Mouse (Mus musculus): Measurements from ENCODE around the gene Man1a. TPM values are rescaled to one million over a fixed set of nuclear protein-coding genes. Genes with fewer than 3 reads are reported as not detected.

The Man1a gene
- polyA plus RNA-seq, 1 experiment from 2014 or later, result 5.8 TPM

- H3K36me3 ChIP-seq, result no peaks in the 10 kb centered on the region
- peaks cover 31% of the 10 kb centered on the region for H3K4me1 ChIP-seq (replicated peaks)
- peak; percentile 93 for ATAC-seq (ENCODE audit: insufficient number of reproducible peaks, insufficient read depth, low FRiP score, low TSS enrichment, low read depth)
- peak overlapping the region; percentile 75 for H3K9ac ChIP-seq (replicated peaks)
- peak overlapping the region; percentile 98 for H3K4me2 ChIP-seq
- H3K27me3 ChIP-seq, result no peaks in the 10 kb centered on the region
- no peak overlapping the region for H3K27ac ChIP-seq
- peak overlapping the region; percentile 78 for H3K4me3 ChIP-seq (replicated peaks)
- WGBS, result under 1% methylated on average over 68 of the region's 68 CpGs
- no peaks in the 10 kb centered on the region for H3K9me3 ChIP-seq
Measured at GRCm38 (mm10) chr10:54075441-54076010, 883 bp downstream of the Man1a start.

GRCm38 (mm10) chr10:54074609-54075421 lies 1.6 kb downstream of the Man1a start:
- Histone ChIP-seq H3K4me2 (peak overlapping the region; percentile 98), H3K4me3 (replicated peaks) (peak overlapping the region; percentile 78), H3K4me1 (replicated peaks) (peaks cover 35% of the 10 kb centered on the region), H3K9me3 (no peaks in the 10 kb centered on the region), H3K36me3 (no peaks in the 10 kb centered on the region), H3K9ac (replicated peaks) (peak overlapping the region; percentile 75), H3K27ac (peak overlapping the region; percentile 50; the same call in 1 of the 2 replicates), H3K27me3 (no peaks in the 10 kb centered on the region)
- under 1% methylated on average over 73 of the region's 73 CpGs for WGBS
- peak; percentile 39; the same call in 1 of the 2 replicates for ATAC-seq (ENCODE audit: insufficient number of reproducible peaks, insufficient read depth, low FRiP score, low TSS enrichment, low read depth)

DNA sequence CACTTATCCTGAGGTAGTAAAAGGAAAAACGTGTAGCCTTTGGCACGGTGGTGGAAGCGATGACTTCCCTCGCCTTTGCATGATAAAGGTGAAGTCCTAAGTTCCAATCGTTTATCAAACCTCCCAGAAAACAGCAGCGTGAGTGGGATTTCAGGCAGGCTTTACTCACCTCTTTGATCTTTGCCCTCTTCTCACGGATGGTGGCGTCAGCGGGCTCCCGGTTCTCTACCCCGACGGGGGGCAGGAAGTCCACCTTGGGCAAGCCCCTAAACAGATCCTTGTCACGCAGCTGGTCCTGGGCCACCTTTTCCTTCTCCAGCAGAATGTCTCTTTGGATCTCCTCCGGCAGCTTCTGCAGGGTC lies 2.2 kb downstream of the Man1a start:
- H3K4me1 ChIP-seq (replicated peaks), result peaks cover 35% of the 10 kb centered on the region
- no peaks in the 10 kb centered on the region for H3K27me3 ChIP-seq
- WGBS, result 2% methylated on average over 14 of the region's 14 CpGs
- no peaks in the 10 kb centered on the region for H3K9me3 ChIP-seq
- H3K27ac ChIP-seq, result no peak overlapping the region
- H3K4me2 ChIP-seq, result peak overlapping the region; percentile 98
- peak overlapping the region; percentile 78 for H3K4me3 ChIP-seq (replicated peaks)
- no peak for ATAC-seq (ENCODE audit: insufficient number of reproducible peaks, insufficient read depth, low FRiP score, low TSS enrichment, low read depth)
- peak overlapping the region; percentile 75 for H3K9ac ChIP-seq (replicated peaks)
- H3K36me3 ChIP-seq, result no peaks in the 10 kb centered on the region

GRCm38 (mm10) chr10:54073641-54074203 lies 2.7 kb downstream of the Man1a start:
- peak overlapping the region; percentile 78 for H3K4me3 ChIP-seq (replicated peaks)
- H3K9me3 ChIP-seq, result no peaks in the 10 kb centered on the region
- H3K4me2 ChIP-seq, result peak overlapping the region; percentile 98
- peaks cover 35% of the 10 kb centered on the region for H3K4me1 ChIP-seq (replicated peaks)
- WGBS, result 16% methylated on average over 6 of the region's 6 CpGs
- peak; percentile 54; the same call in 1 of the 2 replicates for ATAC-seq (ENCODE audit: insufficient number of reproducible peaks, insufficient read depth, low FRiP score, low TSS enrichment, low read depth)
- H3K36me3 ChIP-seq, result no peaks in the 10 kb centered on the region
- no peak overlapping the region for H3K27ac ChIP-seq
- H3K27me3 ChIP-seq, result no peaks in the 10 kb centered on the region
- H3K9ac ChIP-seq (replicated peaks), result peak overlapping the region; percentile 75; the same call in 1 of the 2 replicates

DNA sequence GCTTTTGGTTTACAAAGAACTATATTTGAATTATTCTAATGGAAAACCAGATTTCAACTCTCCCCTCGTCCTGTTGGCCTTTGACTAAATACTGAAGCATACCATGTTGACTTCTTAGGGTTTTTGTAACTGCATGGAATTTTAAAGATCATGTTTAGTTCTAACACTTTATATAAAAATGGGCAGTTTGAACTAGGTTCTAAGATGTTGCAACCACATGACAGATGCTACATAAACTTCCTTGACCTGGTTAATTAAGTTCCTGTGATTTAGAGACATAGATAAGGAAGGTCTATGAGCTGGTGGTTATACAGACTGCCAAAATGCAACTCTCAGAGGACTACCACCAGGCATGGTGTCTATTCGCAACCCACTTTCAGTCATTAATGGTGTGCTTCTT lies 4.1 kb downstream of the Man1a start:
- Histone ChIP-seq H3K9me3 (no peaks in the 10 kb centered on the region), H3K4me3 (replicated peaks) (peak overlapping the region; percentile 78; the same call in 1 of the 2 replicates), H3K27me3 (no peaks in the 10 kb centered on the region), H3K9ac (replicated peaks) (no peak overlapping the region), H3K4me1 (replicated peaks) (peaks cover 35% of the 10 kb centered on the region), H3K27ac (no peak overlapping the region), H3K36me3 (no peaks in the 10 kb centered on the region), H3K4me2 (peak overlapping the region; percentile 98)
- no peak for ATAC-seq (ENCODE audit: insufficient number of reproducible peaks, insufficient read depth, low FRiP score, low TSS enrichment, low read depth)
- WGBS, result 96% methylated on average over 2 of the region's 2 CpGs

GRCm38 (mm10) chr10:54070496-54070895 lies 5.9 kb downstream of the Man1a start:
- Histone ChIP-seq H3K9me3 (no peaks in the 10 kb centered on the region), H3K27ac (no peak overlapping the region), H3K9ac (replicated peaks) (no peak overlapping the region), H3K4me2 (no peak overlapping the region), H3K4me1 (replicated peaks) (peaks cover 28% of the 10 kb centered on the region), H3K4me3 (replicated peaks) (no peak overlapping the region), H3K27me3 (no peaks in the 10 kb centered on the region), H3K36me3 (no peaks in the 10 kb centered on the region)
- 70% methylated on average over 5 of the region's 5 CpGs for WGBS
- no peak for ATAC-seq (ENCODE audit: insufficient number of reproducible peaks, insufficient read depth, low FRiP score, low TSS enrichment, low read depth)

- no peaks in the 10 kb centered on the region for H3K9me3 ChIP-seq
- no peak overlapping the region for H3K27ac ChIP-seq
- no peak overlapping the region for H3K9ac ChIP-seq (replicated peaks)
- H3K36me3 ChIP-seq, result no peaks in the 10 kb centered on the region
- peaks cover 28% of the 10 kb centered on the region for H3K4me1 ChIP-seq (replicated peaks)
- no peak for ATAC-seq (ENCODE audit: insufficient number of reproducible peaks, insufficient read depth, low FRiP score, low TSS enrichment, low read depth)
- WGBS, result 91% methylated on average over 5 of the region's 5 CpGs
- no peak overlapping the region for H3K4me2 ChIP-seq
- H3K27me3 ChIP-seq, result no peaks in the 10 kb centered on the region
- no peak overlapping the region for H3K4me3 ChIP-seq (replicated peaks)
Measured at GRCm38 (mm10) chr10:54069412-54069811, 7.0 kb downstream of the Man1a start.

DNA sequence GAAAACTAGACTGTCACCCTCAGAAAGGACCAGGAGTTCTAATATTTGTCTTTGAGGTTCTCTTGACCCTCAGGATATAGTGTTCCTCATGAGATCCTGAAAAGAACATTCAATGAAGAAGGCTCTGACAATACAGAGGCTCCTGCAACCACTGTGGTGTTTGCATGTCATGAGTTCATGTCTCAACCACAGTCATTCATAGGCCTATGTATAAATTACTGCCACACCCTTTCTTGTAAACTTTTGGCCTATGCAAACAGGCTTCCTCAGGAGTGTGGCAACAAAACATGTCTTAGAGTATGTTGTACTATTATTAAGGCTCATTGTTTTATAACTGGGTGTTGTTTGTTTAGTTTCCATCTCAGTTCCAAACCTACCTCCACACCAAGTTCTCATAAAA lies 9.7 kb downstream of the Man1a start:
- H3K4me3 ChIP-seq (replicated peaks), result no peak overlapping the region
- peaks cover 25% of the 10 kb centered on the region for H3K4me1 ChIP-seq (replicated peaks)
- H3K9ac ChIP-seq (replicated peaks), result no peak overlapping the region
- H3K27ac ChIP-seq, result no peak overlapping the region
- H3K36me3 ChIP-seq, result no peaks in the 10 kb centered on the region
- H3K4me2 ChIP-seq, result no peak overlapping the region
- no peak for ATAC-seq (ENCODE audit: insufficient number of reproducible peaks, insufficient read depth, low FRiP score, low TSS enrichment, low read depth)
- no peaks in the 10 kb centered on the region for H3K27me3 ChIP-seq
- H3K9me3 ChIP-seq, result no peaks in the 10 kb centered on the region

GRCm38 (mm10) chr10:54063551-54064260 lies 12.7 kb downstream of the Man1a start:
- no peak for ATAC-seq (ENCODE audit: insufficient number of reproducible peaks, insufficient read depth, low FRiP score, low TSS enrichment, low read depth)
- H3K4me2 ChIP-seq, result no peak overlapping the region

GRCm38 (mm10) chr10:54062835-54063234 lies 13.6 kb downstream of the Man1a start:
- Histone ChIP-seq H3K4me2 (no peak overlapping the region), H3K9ac (replicated peaks) (no peak overlapping the region), H3K9me3 (no peaks in the 10 kb centered on the region), H3K36me3 (peaks cover 3% of the 10 kb centered on the region; the same call in 1 of the 2 replicates), H3K27ac (no peak overlapping the region), H3K4me3 (replicated peaks) (no peak overlapping the region), H3K27me3 (0 out of 2 replicates have a peak, but pooled peaks cover 2% of the 10 kb centered on the region), H3K4me1 (replicated peaks) (peaks cover 20% of the 10 kb centered on the region)
- no peak for ATAC-seq (ENCODE audit: insufficient number of reproducible peaks, insufficient read depth, low FRiP score, low TSS enrichment, low read depth)
- WGBS, result 87% methylated on average over 11 of the region's 11 CpGs

More at GRCm38 (mm10) chr10:54063551-54064260, 12.7 kb downstream of the Man1a start:
- Histone ChIP-seq H3K4me3 (replicated peaks) (no peak overlapping the region), H3K9me3 (no peaks in the 10 kb centered on the region), H3K27me3 (0 out of 2 replicates have a peak, but pooled peaks cover 2% of the 10 kb centered on the region), H3K27ac (no peak overlapping the region), H3K4me1 (replicated peaks) (peaks cover 20% of the 10 kb centered on the region), H3K36me3 (peaks cover 3% of the 10 kb centered on the region; the same call in 1 of the 2 replicates), H3K9ac (replicated peaks) (no peak overlapping the region)
- 40% methylated on average over 8 of the region's 8 CpGs for WGBS

GRCm38 (mm10) chr10:54061159-54061558 lies 15.2 kb downstream of the Man1a start:
- Histone ChIP-seq H3K4me2 (no peak overlapping the region), H3K4me3 (replicated peaks) (no peak overlapping the region), H3K27ac (no peak overlapping the region), H3K36me3 (peaks cover 3% of the 10 kb centered on the region; the same call in 1 of the 2 replicates), H3K9me3 (no peaks in the 10 kb centered on the region), H3K4me1 (replicated peaks) (peaks cover 20% of the 10 kb centered on the region), H3K27me3 (0 out of 2 replicates have a peak, but pooled peaks cover 2% of the 10 kb centered on the region), H3K9ac (replicated peaks) (no peak overlapping the region)
- ATAC-seq (ENCODE audit: insufficient number of reproducible peaks, insufficient read depth, low FRiP score, low TSS enrichment, low read depth), result no peak
- 94% methylated on average over 4 of the region's 4 CpGs for WGBS
